Mouse (Mus musculus) sigmoid colon, adult 10 weeks (tissue): Measurements from ENCODE around the gene Mapk11. TPM values are rescaled to one million over a fixed set of nuclear protein-coding genes. Genes with fewer than 3 reads are reported as not detected.

Experiments used
- polyA plus RNA-seq: library from polyadenylated mRNA; stranded (reverse); fragments of 350-450 nt; fragmentation: Illumina TruSeq; extraction: RNeasy Lipid Tissue Mini Kit (QIAGEN cat#74804); gene quantifications from one replicate; pipeline ENCODE4 v1.2.3, GENCODE M21; 2014; ENCODE audit warnings: low read depth, low replicate concordance

Gene Mapk11
- polyA plus RNA-seq = 0.41 TPM

GRCm38 (mm10) chr15:89149271-89150040 is at the start of gene Mapk11:
Gene Mapk11, minus strand, starts transcription at chr15:89149628.

DNA sequence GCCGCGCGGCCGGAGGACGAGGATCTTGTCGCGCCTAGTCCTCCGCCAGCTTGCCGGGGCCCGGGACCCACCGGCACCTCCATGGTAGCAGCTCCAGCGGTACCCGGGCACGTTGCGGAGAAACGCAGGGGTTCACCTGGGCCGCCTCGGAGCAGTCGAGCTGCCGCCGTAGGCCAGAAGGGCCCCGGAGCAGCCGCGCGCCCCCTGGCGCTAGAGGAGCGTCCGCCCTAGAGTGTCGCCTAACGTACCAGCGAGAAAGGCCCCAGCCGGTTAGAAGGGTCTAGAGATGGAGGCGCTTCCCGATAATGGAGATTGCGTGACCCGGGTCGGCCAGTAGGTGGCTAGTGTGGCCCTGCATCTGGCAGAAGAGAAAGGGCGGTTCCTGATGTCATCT is 46.9 kb upstream of the Mapk11 start, which contains the start of gene Dennd6b:
Dennd6b (minus strand) TSS at position 184 of the 394 bp plus-strand sequence.

DNA sequence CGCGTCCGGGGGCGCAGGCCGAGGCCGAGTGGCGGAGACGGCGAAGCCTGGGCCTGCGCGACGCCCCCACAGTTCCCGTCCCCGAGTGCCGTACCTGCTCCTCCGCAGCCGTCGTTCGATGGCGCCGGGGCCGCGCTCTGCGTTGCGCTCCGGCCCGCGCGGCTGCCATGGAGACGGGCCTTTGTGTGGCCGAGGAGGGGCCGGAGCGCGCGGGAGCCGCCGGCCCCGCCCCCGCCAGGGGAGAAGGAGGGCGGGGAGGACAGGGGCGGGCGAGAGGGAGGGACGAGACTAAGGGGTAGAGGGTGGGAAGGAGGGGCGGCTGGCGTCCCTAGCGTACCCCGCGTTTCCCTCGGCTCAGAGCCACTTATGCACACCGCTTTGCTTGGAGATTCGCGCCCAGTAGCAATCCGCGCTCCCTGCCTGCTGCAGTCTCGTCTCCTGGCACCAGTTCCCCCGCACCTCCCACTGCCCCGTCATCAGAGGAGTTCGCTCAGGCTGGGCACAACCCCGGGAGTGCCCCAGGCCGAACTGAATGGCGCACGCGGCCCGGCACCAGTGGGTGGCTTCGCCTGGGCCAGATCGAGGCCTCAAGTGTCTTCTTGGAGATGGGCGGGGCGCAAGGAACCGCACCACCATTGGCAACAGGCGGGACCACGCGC is 31.3 kb upstream of the Mapk11 start, which contains the start of gene Plxnb2:
Plxnb2 (minus strand) TSS at position 218 of the 659 bp plus-strand sequence.

GRCm38 (mm10) chr15:89140659-89141252 is 8.7 kb downstream of the Mapk11 start, which contains the start of gene Mapk12:
Gene Mapk12, minus strand, starts transcription at chr15:89140703.

GRCm38 (mm10) chr15:89128382-89129350 is 20.8 kb downstream of the Mapk11 start, which contains the start of gene Hdac10:
Gene Hdac10, minus strand, starts transcription at chr15:89128700.

GRCm38 (mm10) chr15:89122649-89123366 is 26.6 kb downstream of the Mapk11 start, which contains the start of gene Tubgcp6:
Gene Tubgcp6, minus strand, starts transcription at chr15:89123112.

Other genes starting within 250 kb of the Mapk11 start
- gene Ttll8, start 195.2 kb downstream of the Mapk11 start, polyA plus RNA-seq = not detected
- gene Mlc1, start 170.6 kb downstream of the Mapk11 start, polyA plus RNA-seq = not detected
- gene Mov10l1, start 166.7 kb downstream of the Mapk11 start, polyA plus RNA-seq = not detected
- not detected for gene Panx2, start 89.9 kb downstream of the Mapk11 start, polyA plus RNA-seq
- gene Trabd, start 74.5 kb downstream of the Mapk11 start, polyA plus RNA-seq = 4.7 TPM
- 6.4 TPM for gene Selenoo, start 60.5 kb downstream of the Mapk11 start, polyA plus RNA-seq
- gene Tubgcp6, start 26.5 kb downstream of the Mapk11 start, polyA plus RNA-seq = 1.4 TPM
- 0.63 TPM for gene Hdac10, start 20.9 kb downstream of the Mapk11 start, polyA plus RNA-seq
- 1.2 TPM for gene Mapk12, start 8.9 kb downstream of the Mapk11 start, polyA plus RNA-seq
- 8.3 TPM for gene Plxnb2, start 31.2 kb upstream of the Mapk11 start, polyA plus RNA-seq
- 0.66 TPM for gene Dennd6b, start 46.9 kb upstream of the Mapk11 start, polyA plus RNA-seq
- gene Ppp6r2, start 61.9 kb upstream of the Mapk11 start, polyA plus RNA-seq = 12.7 TPM
- 4.3 TPM for gene Sbf1, start 165.7 kb upstream of the Mapk11 start, polyA plus RNA-seq
- not detected for gene Adm2, start 173.1 kb upstream of the Mapk11 start, polyA plus RNA-seq
- gene Miox, start 184.8 kb upstream of the Mapk11 start, polyA plus RNA-seq = not detected
- 5.0 TPM for gene Lmf2, start 206.0 kb upstream of the Mapk11 start, polyA plus RNA-seq
- gene Ncaph2, start 206.1 kb upstream of the Mapk11 start, polyA plus RNA-seq = 11.4 TPM
- gene Sco2, start 224.2 kb upstream of the Mapk11 start, polyA plus RNA-seq = 0.54 TPM
- not detected for gene Tymp, start 227.4 kb upstream of the Mapk11 start, polyA plus RNA-seq
- not detected for gene Odf3b, start 229.7 kb upstream of the Mapk11 start, polyA plus RNA-seq
- not detected for gene Klhdc7b, start 235.3 kb upstream of the Mapk11 start, polyA plus RNA-seq